Mouse (Mus musculus): Measurements from ENCODE around the gene Krtap17-1. TPM values are rescaled to one million over a fixed set of nuclear protein-coding genes. Genes with fewer than 3 reads are reported as not detected.

Gene Krtap17-1
- polyA plus RNA-seq, 1 experiment: 0.43 TPM

DNA sequence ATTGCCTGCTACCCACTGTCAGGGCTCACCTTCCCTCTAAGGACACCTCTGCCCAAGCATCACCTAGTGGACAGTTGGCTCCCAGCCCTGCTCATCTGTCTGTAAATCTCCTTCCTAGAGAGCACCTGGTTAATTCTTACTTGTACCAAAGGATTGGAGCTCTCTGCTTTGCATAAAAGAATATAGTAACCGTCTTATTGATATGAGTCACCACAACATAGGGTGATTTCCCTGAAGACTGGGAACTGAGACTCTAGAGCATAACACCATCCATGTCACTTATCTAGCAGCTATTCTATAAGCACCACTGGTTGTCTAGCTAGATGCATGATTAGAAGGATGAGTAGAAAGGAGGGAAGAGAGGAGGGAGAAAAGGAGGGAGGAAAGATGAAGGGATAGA lies 10.4 kb downstream of the Krtap17-1 start:
- DNase-seq: no peak
- H3K4me1 ChIP-seq (replicated peaks; ENCODE audit: control insufficient read depth, insufficient read depth, low read length): no peaks in the 10 kb centered on the region
- 93% methylated on average over 1 of the region's 1 CpGs for WGBS
- no peaks in the 10 kb centered on the region for H3K36me3 ChIP-seq (ENCODE audit: control insufficient read depth, insufficient read depth, low read length)
- no peak overlapping the region for H3K27ac ChIP-seq (ENCODE audit: control insufficient read depth, insufficient read depth, low read length)
- TF ChIP-seq CTCF (IDR thresholded peaks at IDR 0.05; ENCODE audit: borderline replicate concordance, control insufficient read depth, extremely low read depth, insufficient read depth, low read length, poor library complexity): no peak
- no peak for TF ChIP-seq POLR2A (IDR thresholded peaks at IDR 0.05; ENCODE audit: control insufficient read depth, extremely low read depth, insufficient read depth, low read length, poor library complexity)
- no peak overlapping the region for H3K4me3 ChIP-seq (ENCODE audit: control insufficient read depth, insufficient read depth, low read length)
- no peaks in the 10 kb centered on the region for H3K27me3 ChIP-seq (ENCODE audit: control insufficient read depth, insufficient read depth, low read length)

DNA sequence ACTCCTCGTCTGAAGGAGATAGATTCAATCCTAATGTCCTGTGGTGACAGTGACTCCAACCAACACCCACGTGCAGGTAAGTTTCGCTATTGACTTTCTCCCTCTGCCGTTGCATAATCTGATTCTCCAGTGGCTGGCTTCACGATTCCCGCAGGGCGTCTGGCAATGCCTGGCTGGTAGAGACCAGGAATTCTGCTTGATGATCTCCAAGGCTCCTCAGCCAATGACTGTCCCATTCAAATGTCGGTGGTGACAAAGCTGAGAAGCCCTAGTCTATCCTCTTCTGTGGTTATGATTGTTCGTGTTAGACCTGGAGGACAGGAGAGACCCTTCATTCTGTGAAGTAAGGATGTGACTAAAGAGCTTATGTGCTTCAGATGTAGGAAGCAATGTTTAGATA lies 11.1 kb downstream of the Krtap17-1 start:
- TF ChIP-seq POLR2A (IDR thresholded peaks at IDR 0.05; ENCODE audit: control insufficient read depth, extremely low read depth, insufficient read depth, low read length, poor library complexity) (no peak), CTCF (IDR thresholded peaks at IDR 0.05; ENCODE audit: borderline replicate concordance, control insufficient read depth, extremely low read depth, insufficient read depth, low read length, poor library complexity) (no peak)
- no peaks in the 10 kb centered on the region for H3K36me3 ChIP-seq (ENCODE audit: control insufficient read depth, insufficient read depth, low read length)
- H3K27ac ChIP-seq (ENCODE audit: control insufficient read depth, insufficient read depth, low read length): no peak overlapping the region
- no peaks in the 10 kb centered on the region for H3K27me3 ChIP-seq (ENCODE audit: control insufficient read depth, insufficient read depth, low read length)
- no peak for DNase-seq
- 94% methylated on average over 9 of the region's 9 CpGs for WGBS
- no peak overlapping the region for H3K4me3 ChIP-seq (ENCODE audit: control insufficient read depth, insufficient read depth, low read length)
- no peaks in the 10 kb centered on the region for H3K4me1 ChIP-seq (replicated peaks; ENCODE audit: control insufficient read depth, insufficient read depth, low read length)

DNA sequence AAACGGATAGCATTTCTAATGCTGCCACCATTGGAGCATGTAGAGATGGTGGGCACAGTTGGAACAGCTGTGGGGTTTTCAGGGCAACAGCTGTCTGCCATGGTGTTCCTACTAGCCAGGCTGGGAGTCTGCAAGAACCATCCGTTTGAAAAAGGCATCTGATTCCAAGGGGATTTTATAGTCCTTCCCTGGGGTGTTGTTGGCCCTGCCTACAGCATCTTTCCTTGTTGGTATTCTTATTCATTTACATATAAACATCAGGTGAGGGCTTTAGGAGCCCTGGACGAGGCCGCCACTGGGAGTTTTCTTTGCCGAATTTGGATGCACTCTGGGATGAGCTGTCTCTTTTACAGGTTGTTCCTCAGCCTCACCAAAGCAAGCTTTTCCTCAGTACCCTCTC lies 14.8 kb downstream of the Krtap17-1 start, which contains the start of gene Krtap29-1:
Gene Krtap29-1, minus strand, starts transcription at position 101 of the 400 bp plus-strand sequence.
- WGBS: 78% methylated on average over 5 of the region's 5 CpGs
- TF ChIP-seq CTCF (IDR thresholded peaks at IDR 0.05; ENCODE audit: borderline replicate concordance, control insufficient read depth, extremely low read depth, insufficient read depth, low read length, poor library complexity) (no peak), POLR2A (IDR thresholded peaks at IDR 0.05; ENCODE audit: control insufficient read depth, extremely low read depth, insufficient read depth, low read length, poor library complexity) (no peak)
- no peak within 1 kb of the TSS for H3K27ac ChIP-seq (ENCODE audit: control insufficient read depth, insufficient read depth, low read length)
- no peaks in the 10 kb centered on the region for H3K27me3 ChIP-seq (ENCODE audit: control insufficient read depth, insufficient read depth, low read length)
- no peaks in the 10 kb centered on the region for H3K36me3 ChIP-seq (ENCODE audit: control insufficient read depth, insufficient read depth, low read length)
- no peak within 1 kb of the TSS for H3K4me3 ChIP-seq (ENCODE audit: control insufficient read depth, insufficient read depth, low read length)
- no peak for DNase-seq
- H3K4me1 ChIP-seq (replicated peaks; ENCODE audit: control insufficient read depth, insufficient read depth, low read length): no peaks in the 10 kb centered on the region

DNA sequence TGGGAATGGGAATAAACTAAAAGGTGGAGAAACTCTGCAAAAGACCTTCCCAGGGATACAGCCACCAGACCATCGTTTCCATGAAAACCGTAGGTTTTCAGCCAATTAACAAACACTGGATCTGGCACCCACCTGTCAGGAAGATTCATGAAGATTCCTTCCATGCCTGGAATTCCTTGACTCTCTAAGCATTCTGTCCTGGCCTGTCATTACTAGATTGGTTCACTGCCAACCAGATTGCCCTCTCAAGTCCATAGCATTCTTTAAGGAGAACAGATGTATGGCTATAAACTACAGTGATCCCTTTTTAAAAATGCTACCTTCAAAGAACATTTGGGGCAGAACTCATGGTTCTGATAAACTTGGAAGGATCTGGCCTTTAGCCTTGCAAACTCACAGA lies 27.8 kb downstream of the Krtap17-1 start:
- TF ChIP-seq POLR2A (IDR thresholded peaks at IDR 0.05; ENCODE audit: control insufficient read depth, extremely low read depth, insufficient read depth, low read length, poor library complexity): no peak
- TF ChIP-seq CTCF (IDR thresholded peaks at IDR 0.05; ENCODE audit: borderline replicate concordance, control insufficient read depth, extremely low read depth, insufficient read depth, low read length, poor library complexity): no peak
- Histone ChIP-seq H3K27me3 (ENCODE audit: control insufficient read depth, insufficient read depth, low read length) (no peaks in the 10 kb centered on the region), H3K4me1 (replicated peaks; ENCODE audit: control insufficient read depth, insufficient read depth, low read length) (no peaks in the 10 kb centered on the region), H3K4me3 (ENCODE audit: control insufficient read depth, insufficient read depth, low read length) (no peak overlapping the region), H3K27ac (ENCODE audit: control insufficient read depth, insufficient read depth, low read length) (no peak overlapping the region), H3K36me3 (ENCODE audit: control insufficient read depth, insufficient read depth, low read length) (no peaks in the 10 kb centered on the region)
- no peak for DNase-seq
- 50% methylated on average over 2 of the region's 2 CpGs for WGBS

DNA sequence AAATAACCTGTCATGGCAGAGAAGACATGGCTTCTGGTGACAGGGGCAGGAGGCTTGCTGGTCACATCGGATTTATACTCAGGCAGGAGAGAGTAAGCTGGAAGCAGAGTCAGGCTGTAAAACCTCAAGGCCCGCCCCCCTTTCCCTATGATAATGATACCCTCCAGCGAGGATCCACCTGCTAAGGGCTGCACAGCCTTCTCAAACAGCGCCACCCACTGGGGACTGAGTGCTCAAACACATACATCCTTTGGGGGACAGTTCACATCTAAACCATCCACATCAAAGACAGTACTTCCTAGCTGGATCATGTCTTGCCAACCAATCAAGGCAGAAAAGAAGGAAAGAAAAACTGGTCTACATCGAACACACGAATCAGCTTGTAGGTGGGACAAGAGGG lies 29.6 kb downstream of the Krtap17-1 start:
- Histone ChIP-seq H3K27ac (ENCODE audit: control insufficient read depth, insufficient read depth, low read length) (no peak overlapping the region), H3K27me3 (ENCODE audit: control insufficient read depth, insufficient read depth, low read length) (no peaks in the 10 kb centered on the region), H3K4me1 (replicated peaks; ENCODE audit: control insufficient read depth, insufficient read depth, low read length) (no peaks in the 10 kb centered on the region), H3K4me3 (ENCODE audit: control insufficient read depth, insufficient read depth, low read length) (no peak overlapping the region), H3K36me3 (ENCODE audit: control insufficient read depth, insufficient read depth, low read length) (no peaks in the 10 kb centered on the region)
- DNase-seq: no peak
- TF ChIP-seq POLR2A (IDR thresholded peaks at IDR 0.05; ENCODE audit: control insufficient read depth, extremely low read depth, insufficient read depth, low read length, poor library complexity) (no peak), CTCF (IDR thresholded peaks at IDR 0.05; ENCODE audit: borderline replicate concordance, control insufficient read depth, extremely low read depth, insufficient read depth, low read length, poor library complexity) (no peak)
- 68% methylated on average over 6 of the region's 6 CpGs for WGBS

DNA sequence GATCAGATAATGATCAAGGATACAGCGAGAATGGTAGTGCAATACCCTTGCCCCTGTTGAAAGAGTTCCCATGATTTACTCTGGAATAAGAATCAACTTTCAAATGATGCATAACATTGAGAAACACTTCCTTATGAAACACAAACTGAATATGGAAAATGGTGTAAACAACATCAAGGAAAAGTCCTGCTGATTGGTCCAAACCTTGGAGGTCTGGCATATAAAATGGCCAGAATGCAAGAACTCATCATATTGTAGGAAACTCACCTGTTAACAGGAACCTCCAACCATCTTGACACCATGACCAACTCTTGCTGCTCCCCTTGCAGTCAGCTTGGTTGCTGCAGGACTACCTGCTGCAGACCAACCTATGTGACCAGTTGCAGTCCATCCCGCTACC lies 45.6 kb downstream of the Krtap17-1 start, which contains the start of gene Krtap9-5:
Gene Krtap9-5, plus strand, starts transcription at position 301 of the 400 bp plus-strand sequence.
- TF ChIP-seq POLR2A (IDR thresholded peaks at IDR 0.05; ENCODE audit: control insufficient read depth, extremely low read depth, insufficient read depth, low read length, poor library complexity): no peak
- TF ChIP-seq CTCF (IDR thresholded peaks at IDR 0.05; ENCODE audit: borderline replicate concordance, control insufficient read depth, extremely low read depth, insufficient read depth, low read length, poor library complexity): no peak
- DNase-seq: no peak
- WGBS: 93% methylated on average over 2 of the region's 2 CpGs
- no peak within 1 kb of the TSS for H3K4me3 ChIP-seq (ENCODE audit: control insufficient read depth, insufficient read depth, low read length)
- H3K27ac ChIP-seq (ENCODE audit: control insufficient read depth, insufficient read depth, low read length): no peak within 1 kb of the TSS
- no peaks in the 10 kb centered on the region for H3K4me1 ChIP-seq (replicated peaks; ENCODE audit: control insufficient read depth, insufficient read depth, low read length)
- no peaks in the 10 kb centered on the region for H3K27me3 ChIP-seq (ENCODE audit: control insufficient read depth, insufficient read depth, low read length)
- H3K36me3 ChIP-seq (ENCODE audit: control insufficient read depth, insufficient read depth, low read length): no peaks in the 10 kb centered on the region

Other genes with a start within 250 kb of the Krtap17-1 start
- not detected in 2 replicates for gene Gm11595, start 221.1 kb downstream of the Krtap17-1 start, polyA plus RNA-seq (2012; rRNA removed)
- not detected in 2 replicates for gene Krtap4-8, start 213.3 kb downstream of the Krtap17-1 start, polyA plus RNA-seq (2012; rRNA removed)
- gene Krtap4-9, start 208.8 kb downstream of the Krtap17-1 start, polyA plus RNA-seq (2012; rRNA removed): 0.17 TPM in 1 of 2 replicates, not detected in the other
- gene Gm11596, start 200.5 kb downstream of the Krtap17-1 start, polyA plus RNA-seq (2012; rRNA removed): not detected in 2 replicates
- not detected in 2 replicates for gene Gm11569, start 195.1 kb downstream of the Krtap17-1 start, polyA plus RNA-seq (2012; rRNA removed)
- not detected in 2 replicates for gene Gm11554, start 189.5 kb downstream of the Krtap17-1 start, polyA plus RNA-seq (2012; rRNA removed)
- not detected in 2 replicates for gene Krtap4-13, start 184.1 kb downstream of the Krtap17-1 start, polyA plus RNA-seq (2012; rRNA removed)
- not detected in 2 replicates for gene Gm11564, start 178.3 kb downstream of the Krtap17-1 start, polyA plus RNA-seq (2012; rRNA removed)
- not detected in 2 replicates for gene 2300003K06Rik, start 155.9 kb downstream of the Krtap17-1 start, polyA plus RNA-seq (2012; rRNA removed)
- 0.28 TPM in 1 of 2 replicates, not detected in the other for gene Krtap4-16, start 142.4 kb downstream of the Krtap17-1 start, polyA plus RNA-seq (2012; rRNA removed)
- not detected in 2 replicates for gene Gm11568, start 136.1 kb downstream of the Krtap17-1 start, polyA plus RNA-seq (2012; rRNA removed)
- gene Gm11559, start 129.5 kb downstream of the Krtap17-1 start, polyA plus RNA-seq (2012; rRNA removed): 0.31 TPM in 1 of 2 replicates, not detected in the other
- gene Krtap9-1, start 120.6 kb downstream of the Krtap17-1 start, polyA plus RNA-seq (2012; rRNA removed): not detected in 2 replicates
- gene Gm11567, start 114.8 kb downstream of the Krtap17-1 start, polyA plus RNA-seq (2012; rRNA removed): not detected in 2 replicates
- gene Krtap31-1, start 86.1 kb downstream of the Krtap17-1 start, polyA plus RNA-seq (2012; rRNA removed): 0.13 TPM in 1 of 2 replicates, not detected in the other
- gene Gm11565, start 79.2 kb downstream of the Krtap17-1 start, polyA plus RNA-seq (2012; rRNA removed): not detected in 2 replicates
- 0.11 TPM in 1 of 2 replicates, not detected in the other for gene Krtap31-2, start 57.7 kb downstream of the Krtap17-1 start, polyA plus RNA-seq (2012; rRNA removed)
- not detected in 2 replicates for gene Krtap9-5, start 45.5 kb downstream of the Krtap17-1 start, polyA plus RNA-seq (2012; rRNA removed)
- not detected in 2 replicates for gene Krtap29-1, start 14.9 kb downstream of the Krtap17-1 start, polyA plus RNA-seq (2012; rRNA removed)
- gene Krtap16-1, start 7.4 kb downstream of the Krtap17-1 start, polyA plus RNA-seq (2012; rRNA removed): not detected in 2 replicates
- gene Krt33a, start 22.2 kb upstream of the Krtap17-1 start, polyA plus RNA-seq (2012; rRNA removed): 0.11 and 0.14 TPM in 2 replicates
- gene Krt33b, start 35.9 kb upstream of the Krtap17-1 start, polyA plus RNA-seq (2012; rRNA removed): 0.44 TPM in 1 of 2 replicates, not detected in the other
- gene Krt34, start 47.6 kb upstream of the Krtap17-1 start, polyA plus RNA-seq (2012; rRNA removed): not detected in 2 replicates
- 0.15 and 0.23 TPM in 2 replicates for gene Krt31, start 56.6 kb upstream of the Krtap17-1 start, polyA plus RNA-seq (2012; rRNA removed)
- gene Krt32, start 94.2 kb upstream of the Krtap17-1 start, polyA plus RNA-seq (2012; rRNA removed): 0.18 and 0.30 TPM in 2 replicates
- gene Krt35, start 102.2 kb upstream of the Krtap17-1 start, polyA plus RNA-seq (2012; rRNA removed): 0.13 and 0.20 TPM in 2 replicates
- gene Krt36, start 111.6 kb upstream of the Krtap17-1 start, polyA plus RNA-seq (2012; rRNA removed): 0.79 and 0.90 TPM in 2 replicates
- gene Krt13, start 127.6 kb upstream of the Krtap17-1 start, polyA plus RNA-seq (2012; rRNA removed): 0.92 and 0.98 TPM in 2 replicates
- gene Krt15, start 141.9 kb upstream of the Krtap17-1 start, polyA plus RNA-seq (2012; rRNA removed): 0.85 and 1.1 TPM in 2 replicates
- gene Krt19, start 154.7 kb upstream of the Krtap17-1 start, polyA plus RNA-seq (2012; rRNA removed): 8.7 and 13.0 TPM in 2 replicates
- gene Krt9, start 199.3 kb upstream of the Krtap17-1 start, polyA plus RNA-seq (2012; rRNA removed): 0.31 and 0.42 TPM in 2 replicates
- 59.7 and 80.7 TPM in 2 replicates for gene Krt14, start 213.6 kb upstream of the Krtap17-1 start, polyA plus RNA-seq (2012; rRNA removed)